Mouse (Mus musculus) neural tube, embryonic 15.5 days (tissue): ENCODE results near the gene Oit1. TPM values are rescaled to one million over a fixed set of nuclear protein-coding genes. Genes with fewer than 3 reads are reported as not detected.
A peak's percentile ranks its signal among the peaks of the same experiment; 100 is the strongest.

ENCODE experiments used
- ATAC-seq: fragments of 200-750 bp; cut with Nextera tagmentation; 2 replicates; pipeline ENCODE4 v1.8.0; 2017; ENCODE audit warnings: mild to moderate bottlenecking, moderate TSS enrichment, moderate library complexity; ENCODE audit not compliant: low FRiP score
- H3K27ac ChIP-seq: fragments of 300-500 bp; sonication (generic); replicated peaks from 2 replicates; pipeline ENCODE4 v1.5.1; 2015; ENCODE audit warnings: mild to moderate bottlenecking, inconsistent platforms
- H3K27me3 ChIP-seq: fragments of 300-500 bp; sonication (generic); replicated peaks from 2 replicates; pipeline ENCODE4 v1.6.1; 2015; ENCODE audit warnings: inconsistent platforms
- H3K36me3 ChIP-seq: fragments of 300-500 bp; sonication (generic); 2 replicates; pipeline ENCODE4 v1.6.1; 2015; ENCODE audit warnings: inconsistent platforms
- H3K4me1 ChIP-seq: fragments of 300-500 bp; sonication (generic); 2 replicates; pipeline ENCODE4 v1.6.1; 2015; ENCODE audit warnings: inconsistent platforms
- H3K4me2 ChIP-seq: fragments of 300-500 bp; sonication (generic); 2 replicates; pipeline ENCODE4 v1.6.1; 2015; ENCODE audit warnings: inconsistent platforms, mild to moderate bottlenecking, moderate library complexity
- H3K4me3 ChIP-seq: fragments of 300-500 bp; sonication (generic); replicated peaks from 2 replicates; pipeline ENCODE4 v1.5.1; 2015; ENCODE audit warnings: mild to moderate bottlenecking, inconsistent platforms
- H3K9ac ChIP-seq: fragments of 300-500 bp; sonication (generic); replicated peaks from 2 replicates; pipeline ENCODE4 v1.6.1; 2015; ENCODE audit warnings: mild to moderate bottlenecking, inconsistent platforms
- H3K9me3 ChIP-seq: fragments of 300-500 bp; sonication (generic); replicated peaks from 2 replicates; pipeline ENCODE4 v1.6.1; 2016; ENCODE audit warnings: inconsistent platforms
- WGBS: fragments of 180-500 bp; shearing (Covaris S2); methylation state at CpG from one replicate; pipeline ENCODE4 v1.1.7; 2015; ENCODE audit warnings: mixed read lengths; 5-methylcytosine and 5-hydroxymethylcytosine counted together
- polyA plus RNA-seq: library from polyadenylated mRNA; unstranded; fragments of >200 nt; fragmentation: Nextera tagmentation; extraction: Ambion mirVana; gene quantifications from 2 replicates; pipeline ENCODE4 v1.2.1, GENCODE M21; 2015

Gene Oit1
- polyA plus RNA-seq, result 1.3 TPM in 1 of 2 replicates, not detected in the other

- no peak within 1 kb of the TSS for H3K9ac ChIP-seq
- H3K4me3 ChIP-seq, result no peak within 1 kb of the TSS
- no peak within 1 kb of the TSS for H3K27ac ChIP-seq
- H3K36me3 ChIP-seq, result no peaks in the 10 kb centered on the region
- H3K4me2 ChIP-seq, result no peak within 1 kb of the TSS
- H3K27me3 ChIP-seq, result no peaks in the 10 kb centered on the region
- no peaks in the 10 kb centered on the region for H3K9me3 ChIP-seq
- WGBS, result 70% methylated on average over 8 of the region's 8 CpGs
- no peaks in the 10 kb centered on the region for H3K4me1 ChIP-seq
- ATAC-seq, result no peak
These were observed at the start of gene Oit1 for GRCm38 (mm10) chr14:8378685-8379313. Gene Oit1 (minus strand): TSS chr14:8378754.

GRCm38 (mm10) chr14:8422833-8423232 is 44.3 kb upstream of the Oit1 start:
- Histone ChIP-seq H3K9me3 (no peaks in the 10 kb centered on the region), H3K36me3 (no peaks in the 10 kb centered on the region), H3K4me1 (no peaks in the 10 kb centered on the region), H3K4me3 (no peak overlapping the region), H3K27me3 (no peaks in the 10 kb centered on the region), H3K27ac (no peak overlapping the region), H3K4me2 (no peak overlapping the region), H3K9ac (no peak overlapping the region)
- ATAC-seq, result peak; percentile 28; the same call in 1 of the 2 replicates
- WGBS, result 48% methylated on average over 3 of the region's 3 CpGs

- no peak for ATAC-seq
- WGBS, result 19% methylated on average over 10 of the region's 10 CpGs
These were observed 42.7 kb upstream of the Oit1 start for GRCm38 (mm10) chr14:8421199-8421787.

GRCm38 (mm10) chr14:8418610-8419009 is 40.1 kb upstream of the Oit1 start:
- Histone ChIP-seq H3K9ac (no peak overlapping the region), H3K4me1 (no peaks in the 10 kb centered on the region), H3K36me3 (no peaks in the 10 kb centered on the region), H3K9me3 (no peaks in the 10 kb centered on the region), H3K4me3 (no peak overlapping the region), H3K27me3 (no peaks in the 10 kb centered on the region), H3K27ac (no peak overlapping the region), H3K4me2 (no peak overlapping the region)
- WGBS, result 65% methylated on average over 3 of the region's 3 CpGs
- no peak for ATAC-seq

More at GRCm38 (mm10) chr14:8421199-8421787, 42.7 kb upstream of the Oit1 start:
- H3K9me3 ChIP-seq, result no peaks in the 10 kb centered on the region
- no peaks in the 10 kb centered on the region for H3K36me3 ChIP-seq
- no peaks in the 10 kb centered on the region for H3K27me3 ChIP-seq
- H3K4me3 ChIP-seq, result no peak overlapping the region
- H3K9ac ChIP-seq, result no peak overlapping the region
- 0 out of 2 replicates have a peak overlapping the region, but pooled peaks have one; percentile 2 for H3K4me2 ChIP-seq
- H3K27ac ChIP-seq, result no peak overlapping the region
- no peaks in the 10 kb centered on the region for H3K4me1 ChIP-seq

- no peak overlapping the region for H3K27ac ChIP-seq
- H3K9me3 ChIP-seq, result no peaks in the 10 kb centered on the region
- H3K4me2 ChIP-seq, result no peak overlapping the region
- no peaks in the 10 kb centered on the region for H3K27me3 ChIP-seq
- H3K4me3 ChIP-seq, result no peak overlapping the region
- H3K4me1 ChIP-seq, result no peaks in the 10 kb centered on the region
- no peak overlapping the region for H3K9ac ChIP-seq
- 72% methylated on average over 6 of the region's 6 CpGs for WGBS
- no peak for ATAC-seq
- H3K36me3 ChIP-seq, result no peaks in the 10 kb centered on the region
These were observed 27.4 kb upstream of the Oit1 start for GRCm38 (mm10) chr14:8405946-8406345.

GRCm38 (mm10) chr14:8403310-8403709 is 24.8 kb upstream of the Oit1 start:
- Histone ChIP-seq H3K9ac (no peak overlapping the region), H3K9me3 (no peaks in the 10 kb centered on the region), H3K27ac (no peak overlapping the region), H3K27me3 (no peaks in the 10 kb centered on the region), H3K4me3 (no peak overlapping the region), H3K4me1 (no peaks in the 10 kb centered on the region), H3K4me2 (no peak overlapping the region), H3K36me3 (no peaks in the 10 kb centered on the region)
- WGBS, result 86% methylated on average over 3 of the region's 3 CpGs
- ATAC-seq, result no peak

GRCm38 (mm10) chr14:8398507-8398906 is 20.0 kb upstream of the Oit1 start:
- H3K36me3 ChIP-seq, result no peaks in the 10 kb centered on the region
- no peaks in the 10 kb centered on the region for H3K4me1 ChIP-seq
- no peak overlapping the region for H3K27ac ChIP-seq
- no peaks in the 10 kb centered on the region for H3K9me3 ChIP-seq
- H3K27me3 ChIP-seq, result no peaks in the 10 kb centered on the region
- ATAC-seq, result no peak
- no peak overlapping the region for H3K4me3 ChIP-seq
- H3K4me2 ChIP-seq, result no peak overlapping the region
- no peak overlapping the region for H3K9ac ChIP-seq

- WGBS, result 91% methylated on average over 7 of the region's 7 CpGs
- Histone ChIP-seq H3K9ac (no peak overlapping the region), H3K9me3 (no peaks in the 10 kb centered on the region), H3K27ac (no peak overlapping the region), H3K36me3 (no peaks in the 10 kb centered on the region), H3K4me2 (no peak overlapping the region), H3K4me1 (no peaks in the 10 kb centered on the region), H3K4me3 (no peak overlapping the region), H3K27me3 (no peaks in the 10 kb centered on the region)
- ATAC-seq, result no peak
These were observed 17.2 kb upstream of the Oit1 start for GRCm38 (mm10) chr14:8395690-8396287.

GRCm38 (mm10) chr14:8392181-8392825 is 13.7 kb upstream of the Oit1 start:
- 56% methylated on average over 6 of the region's 6 CpGs for WGBS
- ATAC-seq, result no peak
- H3K27me3 ChIP-seq, result no peaks in the 10 kb centered on the region
- no peaks in the 10 kb centered on the region for H3K9me3 ChIP-seq
- no peaks in the 10 kb centered on the region for H3K4me1 ChIP-seq
- no peak overlapping the region for H3K4me2 ChIP-seq
- H3K36me3 ChIP-seq, result no peaks in the 10 kb centered on the region
- no peak overlapping the region for H3K4me3 ChIP-seq
- no peak overlapping the region for H3K9ac ChIP-seq
- no peak overlapping the region for H3K27ac ChIP-seq

- H3K27me3 ChIP-seq, result no peaks in the 10 kb centered on the region
- H3K9me3 ChIP-seq, result no peaks in the 10 kb centered on the region
- no peak overlapping the region for H3K27ac ChIP-seq
- no peak overlapping the region for H3K4me3 ChIP-seq
- no peak overlapping the region for H3K9ac ChIP-seq
- no peaks in the 10 kb centered on the region for H3K36me3 ChIP-seq
- peaks cover 6% of the 10 kb centered on the region; the same call in 1 of the 2 replicates for H3K4me1 ChIP-seq
- no peak overlapping the region for H3K4me2 ChIP-seq
- 89% methylated on average over 4 of the region's 4 CpGs for WGBS
- no peak for ATAC-seq
These were observed 9.2 kb downstream of the Oit1 start for GRCm38 (mm10) chr14:8369394-8369793.

- Histone ChIP-seq H3K9me3 (no peaks in the 10 kb centered on the region), H3K4me3 (no peak overlapping the region), H3K4me1 (peaks cover 6% of the 10 kb centered on the region; the same call in 1 of the 2 replicates), H3K27ac (no peak overlapping the region), H3K4me2 (no peak overlapping the region), H3K27me3 (no peaks in the 10 kb centered on the region), H3K9ac (no peak overlapping the region), H3K36me3 (no peaks in the 10 kb centered on the region)
- 100% methylated on average over 1 of the region's 1 CpGs for WGBS
- ATAC-seq, result no peak
These were observed 9.7 kb downstream of the Oit1 start for GRCm38 (mm10) chr14:8368900-8369299.
